Mouse (Mus musculus): Measurements from ENCODE around the gene Sh2d2a. TPM values are rescaled to one million over a fixed set of nuclear protein-coding genes. Genes with fewer than 3 reads are reported as not detected.
"Not testable (repeated sequence)": the region's sequence is repeated elsewhere in the genome, so short reads cannot be mapped to it uniquely, and the experiment has no call there.

Gene Sh2d2a
- polyA plus RNA-seq, 1 experiment from 2014 or later = not detected

DNA sequence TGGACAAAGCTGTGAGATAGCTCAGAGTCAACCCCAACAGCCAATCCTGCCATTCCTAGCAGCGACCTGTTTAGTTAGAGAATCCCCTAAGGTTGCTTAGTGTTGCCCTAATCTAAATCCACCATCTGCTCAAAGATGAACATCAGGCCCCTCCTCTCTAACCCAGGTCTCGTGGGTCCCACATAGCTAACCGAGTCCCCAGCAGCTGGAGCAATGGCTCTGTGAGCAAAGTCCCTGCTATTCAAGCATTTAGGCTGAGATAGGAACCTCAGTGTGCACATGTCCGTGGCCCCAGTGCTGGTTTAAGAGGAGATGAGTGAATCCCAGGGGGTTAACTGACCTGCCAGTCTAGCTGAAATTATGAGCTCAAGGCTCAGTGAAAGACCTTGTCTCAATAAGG lies 369 bp upstream of the Sh2d2a start:
- WGBS = 74% methylated on average over 4 of the region's 4 CpGs
- no peaks in the 10 kb centered on the region for H3K27me3 ChIP-seq (ENCODE audit: control insufficient read depth, insufficient read depth, low read length)
- H3K4me3 ChIP-seq (ENCODE audit: low read depth, low read length) = no peak overlapping the region
- ATAC-seq (ENCODE audit: low FRiP score) (no peak), DNase-seq (ENCODE audit: low spot score, missing footprints) (peak; percentile 54)
- no peak overlapping the region for H3K27ac ChIP-seq (ENCODE audit: low read depth, low read length)
- no peaks in the 10 kb centered on the region for H3K4me1 ChIP-seq (ENCODE audit: control insufficient read depth, insufficient read depth, low read length)
- H3K4me2 ChIP-seq = no peak overlapping the region
- no peaks in the 10 kb centered on the region for H3K9me3 ChIP-seq (ENCODE audit: control insufficient read depth, low read length)
- no peaks in the 10 kb centered on the region for H3K36me3 ChIP-seq (ENCODE audit: control insufficient read depth, insufficient read depth, low read length)
- H3K9ac ChIP-seq (ENCODE audit: low read length) = no peak overlapping the region

DNA sequence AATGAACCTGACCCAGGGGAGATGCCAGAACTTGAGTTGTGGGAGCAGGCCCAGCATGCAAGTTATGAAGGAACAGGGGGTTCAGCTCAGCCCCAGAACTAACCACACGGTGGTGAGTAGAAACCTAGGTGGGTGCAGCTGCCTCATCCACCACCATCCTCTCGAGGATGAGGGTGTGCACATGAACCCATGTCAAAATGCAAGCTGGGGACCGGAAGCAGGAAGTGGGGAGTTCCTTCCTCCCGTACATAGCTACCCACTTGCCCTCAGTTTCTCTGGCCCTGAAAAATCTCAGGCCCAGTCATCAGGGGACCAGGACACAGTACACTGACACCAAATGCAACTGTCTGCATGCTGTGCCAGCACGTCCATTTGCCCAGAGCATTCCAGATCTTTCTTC lies 1.1 kb downstream of the Sh2d2a start:
- H3K27ac ChIP-seq (ENCODE audit: low read depth, low read length) = no peak overlapping the region
- DNase-seq (ENCODE audit: low spot score, missing footprints) (peak; percentile 44), ATAC-seq (ENCODE audit: low FRiP score) (no peak)
- H3K4me3 ChIP-seq (ENCODE audit: low read depth, low read length) = no peak overlapping the region
- no peaks in the 10 kb centered on the region for H3K9me3 ChIP-seq (ENCODE audit: control insufficient read depth, low read length)
- H3K9ac ChIP-seq (ENCODE audit: low read length) = no peak overlapping the region
- WGBS = 84% methylated on average over 5 of the region's 5 CpGs
- H3K4me1 ChIP-seq (ENCODE audit: control insufficient read depth, insufficient read depth, low read length) = no peaks in the 10 kb centered on the region
- no peaks in the 10 kb centered on the region for H3K36me3 ChIP-seq (ENCODE audit: control insufficient read depth, insufficient read depth, low read length)
- H3K4me2 ChIP-seq = no peak overlapping the region
- no peaks in the 10 kb centered on the region for H3K27me3 ChIP-seq (ENCODE audit: control insufficient read depth, insufficient read depth, low read length)

DNA sequence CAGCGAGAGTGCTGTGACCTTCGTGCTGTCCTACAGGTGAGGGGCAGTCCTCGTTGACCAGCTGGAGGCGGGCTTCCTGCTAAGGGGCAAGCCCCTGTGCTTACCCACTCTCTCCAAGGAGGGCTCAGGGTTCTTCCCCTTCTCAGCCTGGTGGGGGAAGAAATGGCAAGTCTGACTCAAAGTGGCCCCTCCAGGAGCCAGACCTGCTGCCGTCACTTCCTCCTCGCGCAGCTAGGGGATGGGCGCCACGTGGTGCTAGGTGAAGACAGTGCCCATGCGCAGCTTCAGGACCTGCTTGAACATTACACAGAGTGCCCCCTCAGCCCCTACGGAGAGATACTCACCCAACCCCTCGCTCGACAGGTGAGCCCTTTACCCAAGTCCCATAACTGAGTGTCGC lies 2.6 kb downstream of the Sh2d2a start:
- no peak overlapping the region for H3K9ac ChIP-seq (ENCODE audit: low read length)
- H3K4me3 ChIP-seq (ENCODE audit: low read depth, low read length) = no peak overlapping the region
- WGBS = 83% methylated on average over 14 of the region's 14 CpGs
- no peaks in the 10 kb centered on the region for H3K4me1 ChIP-seq (ENCODE audit: control insufficient read depth, insufficient read depth, low read length)
- DNase-seq (ENCODE audit: low spot score, missing footprints) = no peak
- H3K27ac ChIP-seq (ENCODE audit: low read depth, low read length) = no peak overlapping the region
- ATAC-seq (ENCODE audit: low FRiP score) = no peak
- no peaks in the 10 kb centered on the region for H3K36me3 ChIP-seq (ENCODE audit: control insufficient read depth, insufficient read depth, low read length)
- H3K27me3 ChIP-seq (ENCODE audit: control insufficient read depth, insufficient read depth, low read length) = no peaks in the 10 kb centered on the region
- H3K9me3 ChIP-seq (ENCODE audit: control insufficient read depth, low read length) = no peaks in the 10 kb centered on the region
- H3K4me2 ChIP-seq = no peak overlapping the region

DNA sequence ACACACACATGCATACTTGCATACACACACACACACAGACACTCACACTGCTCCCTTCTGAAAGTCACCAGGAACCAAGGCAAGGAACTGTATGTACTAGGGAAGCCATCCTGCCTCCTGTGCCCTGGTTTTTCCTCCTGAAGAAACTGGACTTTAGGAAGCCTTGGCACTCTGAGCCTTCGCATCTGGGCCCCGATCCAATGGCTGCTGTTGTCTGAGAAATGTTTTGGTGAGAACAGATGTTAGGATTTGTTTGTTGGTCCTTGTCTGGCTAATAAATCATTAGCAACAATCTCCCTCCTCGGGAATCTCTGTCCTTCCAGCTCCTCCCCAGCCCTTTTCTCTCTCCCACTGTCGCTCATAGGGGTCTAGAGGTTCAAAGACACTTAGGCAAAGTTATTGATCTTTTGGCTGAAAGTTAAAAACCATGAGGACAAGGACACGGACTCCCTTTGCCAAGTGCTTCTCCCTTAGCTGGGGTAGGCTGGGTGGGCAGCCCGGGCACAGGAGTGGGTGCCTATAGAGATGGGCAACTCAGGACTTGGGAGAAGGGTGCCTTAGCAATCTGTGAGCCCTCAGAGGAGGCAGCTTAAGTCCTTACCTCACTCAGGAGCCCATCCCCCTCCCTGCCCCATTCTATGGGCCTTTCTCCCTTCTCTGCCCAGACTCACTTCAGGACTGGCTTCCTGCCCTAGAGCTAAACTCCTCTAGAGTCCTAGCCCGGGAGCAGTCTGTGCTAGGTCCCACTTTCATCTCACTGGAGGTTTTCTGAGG lies 8.4 kb downstream of the Sh2d2a start:
- peak; percentile 82 for DNase-seq (ENCODE audit: low spot score, missing footprints)
- H3K9me3 ChIP-seq (ENCODE audit: control insufficient read depth, low read length) = no peaks in the 10 kb centered on the region
- H3K4me2 ChIP-seq = no peak overlapping the region
- WGBS = 77% methylated on average over 7 of the region's 7 CpGs
- no peak overlapping the region for H3K4me3 ChIP-seq (ENCODE audit: low read depth, low read length)
- H3K9ac ChIP-seq (ENCODE audit: low read length) = no peak overlapping the region
- peaks cover 15% of the 10 kb centered on the region; the same call in 1 of the 2 replicates for H3K36me3 ChIP-seq (ENCODE audit: control insufficient read depth, insufficient read depth, low read length)
- H3K4me1 ChIP-seq (ENCODE audit: control insufficient read depth, insufficient read depth, low read length) = no peaks in the 10 kb centered on the region
- no peak overlapping the region for H3K27ac ChIP-seq (ENCODE audit: low read depth, low read length)
- H3K27me3 ChIP-seq (ENCODE audit: control insufficient read depth, insufficient read depth, low read length) = no peaks in the 10 kb centered on the region
- ATAC-seq (ENCODE audit: low FRiP score) = no peak

DNA sequence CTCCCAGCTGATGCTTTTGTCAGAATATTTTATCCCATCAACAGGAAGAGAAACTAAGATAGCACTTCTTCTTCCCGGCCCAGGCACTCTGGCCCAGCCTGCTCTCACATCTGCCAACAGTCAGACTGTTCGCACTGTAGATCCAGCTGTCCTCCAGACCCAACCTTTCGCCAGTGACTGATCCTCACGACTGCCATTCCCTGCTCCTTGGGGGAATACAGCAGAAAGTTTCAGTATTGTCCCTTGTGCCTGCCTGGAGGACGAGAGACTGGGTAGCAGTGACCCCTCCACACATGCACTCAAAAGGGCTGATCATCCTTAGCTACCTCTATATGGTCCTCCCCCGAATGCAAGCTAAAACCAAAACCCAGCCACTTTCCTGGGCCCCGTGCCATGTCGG lies 9.4 kb downstream of the Sh2d2a start:
- H3K4me1 ChIP-seq (ENCODE audit: control insufficient read depth, insufficient read depth, low read length) = no peaks in the 10 kb centered on the region
- no peak overlapping the region for H3K4me3 ChIP-seq (ENCODE audit: low read depth, low read length)
- H3K36me3 ChIP-seq (ENCODE audit: control insufficient read depth, insufficient read depth, low read length) = peaks cover 15% of the 10 kb centered on the region; the same call in 1 of the 2 replicates
- H3K27me3 ChIP-seq (ENCODE audit: control insufficient read depth, insufficient read depth, low read length) = no peaks in the 10 kb centered on the region
- no peak overlapping the region for H3K4me2 ChIP-seq
- ATAC-seq (ENCODE audit: low FRiP score) = no peak
- no peaks in the 10 kb centered on the region for H3K9me3 ChIP-seq (ENCODE audit: control insufficient read depth, low read length)
- H3K9ac ChIP-seq (ENCODE audit: low read length) = no peak overlapping the region
- peak; percentile 69 for DNase-seq (ENCODE audit: low spot score, missing footprints)
- WGBS = 89% methylated on average over 8 of the region's 8 CpGs
- H3K27ac ChIP-seq (ENCODE audit: low read depth, low read length) = no peak overlapping the region

DNA sequence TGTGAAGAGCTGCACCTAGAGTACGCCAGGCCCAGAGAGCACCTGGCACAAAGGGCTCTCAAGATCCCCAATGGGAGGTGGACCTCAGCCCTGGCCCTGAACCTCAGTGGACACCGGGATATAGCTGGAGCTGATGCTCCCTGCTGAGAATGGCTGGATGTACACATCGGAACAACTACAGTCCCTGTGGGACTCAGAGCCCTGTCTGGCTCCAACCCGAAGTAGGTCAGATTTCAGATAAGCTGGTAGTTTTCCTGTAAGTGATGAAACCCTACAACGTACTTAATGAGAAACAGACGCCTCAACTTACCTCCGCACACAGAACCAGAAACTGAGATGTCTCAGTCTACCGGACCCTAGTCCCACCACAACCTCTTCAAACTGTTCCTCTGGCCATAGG lies 11.1 kb downstream of the Sh2d2a start:
- H3K36me3 ChIP-seq (ENCODE audit: control insufficient read depth, insufficient read depth, low read length) = peaks cover 28% of the 10 kb centered on the region
- no peaks in the 10 kb centered on the region for H3K9me3 ChIP-seq (ENCODE audit: control insufficient read depth, low read length)
- 91% methylated on average over 8 of the region's 8 CpGs for WGBS
- no peak for ATAC-seq (ENCODE audit: low FRiP score)
- DNase-seq (ENCODE audit: low spot score, missing footprints) = peak; percentile 67
- no peak overlapping the region for H3K4me2 ChIP-seq
- H3K27me3 ChIP-seq (ENCODE audit: control insufficient read depth, insufficient read depth, low read length) = no peaks in the 10 kb centered on the region
- H3K4me1 ChIP-seq (ENCODE audit: control insufficient read depth, insufficient read depth, low read length) = no peaks in the 10 kb centered on the region
- no peak overlapping the region for H3K27ac ChIP-seq (ENCODE audit: low read depth, low read length)
- no peak overlapping the region for H3K4me3 ChIP-seq (ENCODE audit: low read depth, low read length)
- H3K9ac ChIP-seq (ENCODE audit: low read length) = no peak overlapping the region

DNA sequence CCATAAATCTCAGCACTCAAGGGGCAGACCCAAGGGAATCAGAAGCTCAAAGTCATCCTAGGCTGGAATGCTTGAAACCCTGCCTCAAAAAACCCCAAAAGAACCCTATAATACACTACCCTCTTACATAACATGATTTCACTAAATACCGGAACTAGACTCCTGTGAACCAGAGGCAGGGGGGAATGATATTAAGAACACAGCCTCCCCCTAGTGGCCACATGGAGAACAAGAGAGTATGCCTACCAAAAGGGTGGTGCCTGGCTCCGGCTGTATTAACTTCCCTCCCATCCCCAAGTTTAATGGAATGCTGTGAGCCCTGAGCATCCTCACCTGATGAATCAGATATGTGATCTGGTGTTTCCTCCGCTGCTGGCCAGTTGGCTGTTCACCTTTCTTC lies 13.3 kb downstream of the Sh2d2a start:
- DNase-seq (ENCODE audit: low spot score, missing footprints) (peak; percentile 92), ATAC-seq (ENCODE audit: low FRiP score) (no peak)
- Histone ChIP-seq H3K9ac (ENCODE audit: low read length) (no peak overlapping the region), H3K9me3 (ENCODE audit: control insufficient read depth, low read length) (no peaks in the 10 kb centered on the region), H3K27me3 (ENCODE audit: control insufficient read depth, insufficient read depth, low read length) (no peaks in the 10 kb centered on the region), H3K4me1 (ENCODE audit: control insufficient read depth, insufficient read depth, low read length) (no peaks in the 10 kb centered on the region), H3K27ac (ENCODE audit: low read depth, low read length) (no peak overlapping the region), H3K4me2 (no peak overlapping the region), H3K36me3 (ENCODE audit: control insufficient read depth, insufficient read depth, low read length) (peaks cover 31% of the 10 kb centered on the region), H3K4me3 (ENCODE audit: low read depth, low read length) (no peak overlapping the region)
- WGBS = 44% methylated on average over 3 of the region's 3 CpGs

DNA sequence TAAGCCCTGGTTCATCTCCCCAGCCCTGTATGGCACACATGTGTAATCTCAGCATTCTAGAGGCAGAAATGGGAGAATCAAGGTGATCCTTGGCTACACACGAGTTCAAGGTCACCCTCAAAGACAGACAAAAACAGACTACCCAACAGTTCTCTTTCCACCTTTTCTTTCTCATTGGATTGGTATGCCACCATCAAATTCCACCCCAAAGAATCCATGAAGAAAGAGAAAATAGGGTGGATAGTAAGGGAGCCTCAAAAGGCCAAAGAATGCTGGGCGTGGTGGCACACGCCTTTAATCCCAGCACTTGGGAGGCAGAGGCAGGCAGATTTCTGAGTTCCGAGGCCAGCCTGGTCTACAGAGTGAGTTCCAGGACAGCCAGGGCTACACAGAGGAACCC lies 17.6 kb downstream of the Sh2d2a start:
- H3K36me3 ChIP-seq (ENCODE audit: control insufficient read depth, insufficient read depth, low read length) = peaks cover 28% of the 10 kb centered on the region
- 89% methylated on average over 4 of the region's 4 CpGs for WGBS
- not testable (repeated sequence) for ATAC-seq (ENCODE audit: low FRiP score)

DNA sequence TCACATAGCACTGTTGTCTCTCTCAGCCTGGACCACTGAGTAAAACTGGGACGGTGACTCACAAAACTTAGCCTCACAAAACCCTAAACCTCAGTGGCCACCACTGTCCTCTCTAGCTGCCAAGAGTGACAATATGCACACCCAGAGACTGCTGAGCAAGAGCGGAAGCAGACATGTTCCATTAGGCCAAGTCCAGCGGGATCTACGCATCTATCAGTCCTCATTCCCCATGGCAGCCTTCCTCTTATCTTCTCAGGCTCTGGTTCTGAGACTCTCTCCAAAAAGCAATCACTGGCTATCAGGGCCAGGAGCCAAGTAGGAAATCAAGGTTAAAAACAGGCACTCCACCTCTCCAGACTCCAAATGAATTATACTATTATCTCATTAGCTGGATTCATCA lies 31.2 kb downstream of the Sh2d2a start:
- no peak overlapping the region for H3K4me2 ChIP-seq
- H3K9me3 ChIP-seq (ENCODE audit: control insufficient read depth, low read length) = no peaks in the 10 kb centered on the region
- H3K9ac ChIP-seq (ENCODE audit: low read length) = no peak overlapping the region
- H3K27me3 ChIP-seq (ENCODE audit: control insufficient read depth, insufficient read depth, low read length) = no peaks in the 10 kb centered on the region
- no peak overlapping the region for H3K4me3 ChIP-seq (ENCODE audit: low read depth, low read length)
- WGBS = 93% methylated on average over 4 of the region's 4 CpGs
- ATAC-seq (ENCODE audit: low FRiP score) (no peak), DNase-seq (ENCODE audit: low spot score, missing footprints) (no peak)
- H3K27ac ChIP-seq (ENCODE audit: low read depth, low read length) = no peak overlapping the region
- H3K4me1 ChIP-seq (ENCODE audit: control insufficient read depth, insufficient read depth, low read length) = no peaks in the 10 kb centered on the region
- peaks cover 3% of the 10 kb centered on the region; the same call in 1 of the 2 replicates for H3K36me3 ChIP-seq (ENCODE audit: control insufficient read depth, insufficient read depth, low read length)

More for the DNA sequence above, 17.6 kb downstream of the Sh2d2a start:
- H3K4me1 ChIP-seq (ENCODE audit: control insufficient read depth, insufficient read depth, low read length); H3K9me3 ChIP-seq (ENCODE audit: control insufficient read depth, low read length); H3K27ac ChIP-seq (ENCODE audit: low read depth, low read length); H3K9ac ChIP-seq (ENCODE audit: low read length); H3K4me3 ChIP-seq (ENCODE audit: low read depth, low read length); DNase-seq (ENCODE audit: low spot score, missing footprints); H3K4me2 ChIP-seq; H3K27me3 ChIP-seq (ENCODE audit: control insufficient read depth, insufficient read depth, low read length): not testable (repeated sequence)
